Mouse (Mus musculus) heart, postnatal 0 days (tissue): ENCODE measurements around the gene Marveld1.

ENCODE experiments used
- CTCF ChIP-seq: IDR thresholded peaks from 2 replicates; pipeline ENCODE4 v1.5.1; 2016; ENCODE audit warnings: antibody characterized with exemption, control low read depth, low read depth
- EP300 ChIP-seq: IDR thresholded peaks from 2 replicates; pipeline ENCODE4 v1.6.1; 2016; ENCODE audit warnings: antibody characterized with exemption, low read depth

GRCm38 (mm10) chr19:42176841-42177240 is 29.6 kb downstream of the Marveld1 start:
- TF ChIP-seq CTCF (no peak), EP300 (no peak)
